Mouse (Mus musculus): ENCODE results near the gene Ankrd44. TPM values are rescaled to one million over a fixed set of nuclear protein-coding genes. Genes with fewer than 3 reads are reported as not detected.

The Ankrd44 gene
- total RNA-seq, 2 experiments from 2014 or later = 19.9 to 23.5 TPM

GRCm38 (mm10) chr1:54658558-54658957 lies 267.6 kb downstream of the Ankrd44 start:
- TF ChIP-seq CTCF (IDR thresholded peaks at IDR 0.05) = no peak
- Histone ChIP-seq H3K4me3 (no peak overlapping the region), H3K27ac (no peak overlapping the region)
- DNase-seq (ENCODE audit: extremely low spot score in 1 of 2, low spot score in 2 of 2) = no peak
- intact Hi-C loops (cut with DNase I) = no loop called here

- Histone ChIP-seq H3K4me3 (no peak overlapping the region), H3K27ac (no peak overlapping the region)
- no peak for TF ChIP-seq CTCF (IDR thresholded peaks at IDR 0.05)
- DNase-seq (ENCODE audit: extremely low spot score in 1 of 2, low spot score in 2 of 2) = no peak
- intact Hi-C loops (cut with DNase I) = no loop called here
Observed at GRCm38 (mm10) chr1:54648237-54648636, 277.9 kb downstream of the Ankrd44 start.

- H3K27ac ChIP-seq = no peak overlapping the region
- no peak for DNase-seq (ENCODE audit: extremely low spot score in 1 of 2, low spot score in 2 of 2)
- no peak for TF ChIP-seq CTCF (IDR thresholded peaks at IDR 0.05)
- H3K4me3 ChIP-seq = no peak overlapping the region
- intact Hi-C loops (cut with DNase I) = no loop called here
Observed at GRCm38 (mm10) chr1:54647335-54647745, 278.8 kb downstream of the Ankrd44 start.

- DNase-seq (ENCODE audit: extremely low spot score in 1 of 2, low spot score in 2 of 2) = no peak
- Histone ChIP-seq H3K4me3 (no peak overlapping the region), H3K27ac (no peak overlapping the region)
- intact Hi-C loops (cut with DNase I) = no loop called here
- TF ChIP-seq CTCF (IDR thresholded peaks at IDR 0.05) = no peak
Observed at GRCm38 (mm10) chr1:54640184-54640795, 285.9 kb downstream of the Ankrd44 start.

- intact Hi-C loops (cut with DNase I) = no loop called here
- TF ChIP-seq CTCF (IDR thresholded peaks at IDR 0.05) = no peak
- Histone ChIP-seq H3K27ac (no peak overlapping the region), H3K4me3 (no peak overlapping the region)
- no peak for DNase-seq (ENCODE audit: extremely low spot score in 1 of 2, low spot score in 2 of 2)
Observed at GRCm38 (mm10) chr1:54639506-54640078, 286.6 kb downstream of the Ankrd44 start.

- intact Hi-C loops (cut with DNase I) = no loop called here
- no peak overlapping the region for H3K27ac ChIP-seq
- no peak for DNase-seq (ENCODE audit: extremely low spot score in 1 of 2, low spot score in 2 of 2)
- TF ChIP-seq CTCF (IDR thresholded peaks at IDR 0.05) = no peak
- H3K4me3 ChIP-seq = no peak overlapping the region
Observed at GRCm38 (mm10) chr1:54639076-54639475, 287.1 kb downstream of the Ankrd44 start.

GRCm38 (mm10) chr1:54637340-54637739 lies 288.8 kb downstream of the Ankrd44 start:
- no peak overlapping the region for H3K27ac ChIP-seq
- intact Hi-C loops (cut with DNase I) = no loop called here
- no peak overlapping the region for H3K4me3 ChIP-seq
- no peak for DNase-seq (ENCODE audit: extremely low spot score in 1 of 2, low spot score in 2 of 2)
- TF ChIP-seq CTCF (IDR thresholded peaks at IDR 0.05) = no peak

GRCm38 (mm10) chr1:54629106-54629505 lies 297.1 kb downstream of the Ankrd44 start:
- intact Hi-C loops (cut with DNase I) = no loop called here
- TF ChIP-seq CTCF (IDR thresholded peaks at IDR 0.05) = no peak
- H3K4me3 ChIP-seq = no peak overlapping the region
- DNase-seq (ENCODE audit: extremely low spot score in 1 of 2, low spot score in 2 of 2) = no peak
- no peak overlapping the region for H3K27ac ChIP-seq

GRCm38 (mm10) chr1:54614963-54615362 lies 311.2 kb downstream of the Ankrd44 start:
- DNase-seq (ENCODE audit: extremely low spot score in 1 of 2, low spot score in 2 of 2) = no peak

GRCm38 (mm10) chr1:54612344-54612743 lies 313.8 kb downstream of the Ankrd44 start:
- DNase-seq (ENCODE audit: extremely low spot score in 1 of 2, low spot score in 2 of 2) = no peak
- no peak for TF ChIP-seq CTCF (IDR thresholded peaks at IDR 0.05)
- intact Hi-C loops (cut with DNase I) = no loop called here
- Histone ChIP-seq H3K4me3 (no peak overlapping the region), H3K27ac (no peak overlapping the region)

More at GRCm38 (mm10) chr1:54614963-54615362, 311.2 kb downstream of the Ankrd44 start:
- intact Hi-C loops (cut with DNase I) = no loop called here
- H3K4me3 ChIP-seq = no peak overlapping the region
- TF ChIP-seq CTCF (IDR thresholded peaks at IDR 0.05) = no peak
- no peak overlapping the region for H3K27ac ChIP-seq

GRCm38 (mm10) chr1:54611891-54612290 lies 314.3 kb downstream of the Ankrd44 start:
- no peak for TF ChIP-seq CTCF (IDR thresholded peaks at IDR 0.05)
- DNase-seq (ENCODE audit: extremely low spot score in 1 of 2, low spot score in 2 of 2) = no peak
- H3K27ac ChIP-seq = no peak overlapping the region
- intact Hi-C loops (cut with DNase I) = no loop called here
- no peak overlapping the region for H3K4me3 ChIP-seq

- intact Hi-C loops (cut with DNase I) = no loop called here
- H3K27ac ChIP-seq = no peak overlapping the region
- no peak for TF ChIP-seq CTCF (IDR thresholded peaks at IDR 0.05)
- H3K4me3 ChIP-seq = no peak overlapping the region
- DNase-seq (ENCODE audit: extremely low spot score in 1 of 2, low spot score in 2 of 2) = no peak
Observed at GRCm38 (mm10) chr1:54606936-54607335, 319.3 kb downstream of the Ankrd44 start.

- no peak for TF ChIP-seq CTCF (IDR thresholded peaks at IDR 0.05)
- DNase-seq (ENCODE audit: extremely low spot score in 1 of 2, low spot score in 2 of 2) = no peak
- Histone ChIP-seq H3K4me3 (no peak overlapping the region), H3K27ac (no peak overlapping the region)
- intact Hi-C loops (cut with DNase I) = no loop called here
Observed at GRCm38 (mm10) chr1:54601692-54602091, 324.5 kb downstream of the Ankrd44 start.
